Mouse (Mus musculus): Measurements from ENCODE around the gene 6030452D12Rik.

DNA sequence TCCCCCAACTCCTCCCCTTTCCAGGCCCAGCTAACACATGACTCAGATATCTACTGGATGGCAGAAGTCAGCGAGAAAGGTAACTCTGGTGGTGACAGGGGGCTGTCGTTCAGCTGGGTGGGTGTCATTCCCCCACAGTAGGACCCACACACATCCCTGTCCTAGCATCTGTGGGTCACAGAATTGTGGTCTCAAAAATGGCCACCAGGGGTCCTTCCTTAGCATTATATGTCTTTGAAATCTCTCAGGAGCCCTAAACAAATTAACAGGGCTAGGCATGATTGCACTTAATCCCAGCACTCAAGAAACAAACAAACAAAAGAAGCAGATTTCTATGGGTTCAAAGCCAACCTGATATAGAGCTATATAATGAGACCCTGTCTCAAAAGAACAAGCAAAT is 44.8 kb downstream of the 6030452D12Rik start:
- TF ChIP-seq CTCF (IDR thresholded peaks at IDR 0.05; ENCODE audit: borderline replicate concordance, insufficient read depth, low read length): no peak
- TF ChIP-seq POLR2A (IDR thresholded peaks at IDR 0.05; ENCODE audit: low read depth, low read length): no peak

Data from embryonic fibroblast, embryonic 13.5 days (primary cell).